Comparison of ENCODE assay signal across 10 mouse cellular contexts in genomic region chr7:37929738-37930137, GRCm38 (mm10).
DNase-seq lines count a peak whose midpoint lies in the region; ATAC-seq and TF ChIP-seq lines count a peak whose summit lies in the region.
"Had no signal": no experiment of that assay in that cellular context is flagged by ENCODE, and none has a peak within 500 bp of the region (broad histone marks: within the 10 kb centered on the region; RNA-seq: fewer than 3 reads in every experiment).

No protein-coding gene starts in this region.

- DNase-seq in midbrain, postnatal 0 days (ENCODE audit: low spot score): no peak
- DNase-seq in layer of hippocampus, postnatal 10 days (ENCODE audit: low spot score in 2 of 2): peak; percentile 59 to 61
- no peak for DNase-seq in embryo, embryonic 10 days (ENCODE audit: low spot score)
- no peak for DNase-seq in kidney, postnatal 36 days
- DNase-seq: liver, embryonic 13.5 days had no signal

- H3K9ac ChIP-seq in forebrain, embryonic 13.5 days: no peak overlapping the region
- no peak overlapping the region for H3K9ac ChIP-seq in forebrain, embryonic 12.5 days
- H3K9ac ChIP-seq in midbrain, embryonic 13.5 days (replicated peaks): no peak overlapping the region
- no peak overlapping the region for H3K9ac ChIP-seq in midbrain, postnatal 0 days (replicated peaks; ENCODE audit: low read length, poor library complexity, severe bottlenecking)
- no peak overlapping the region for H3K9ac ChIP-seq in stomach, embryonic 14.5 days (replicated peaks; ENCODE audit: low read depth, low read length)
- H3K9ac ChIP-seq: heart, embryonic 12.5 days; liver, embryonic 13.5 days had no signal

- H3K27me3 ChIP-seq in forebrain, embryonic 13.5 days: 0 out of 2 replicates have a peak, but pooled peaks cover 2% of the 10 kb centered on the region
- no peaks in the 10 kb centered on the region for H3K27me3 ChIP-seq in forebrain, embryonic 12.5 days
- no peaks in the 10 kb centered on the region for H3K27me3 ChIP-seq in midbrain, embryonic 13.5 days
- no peaks in the 10 kb centered on the region for H3K27me3 ChIP-seq in midbrain, postnatal 0 days (ENCODE audit: insufficient read depth, low read length)
- no peaks in the 10 kb centered on the region for H3K27me3 ChIP-seq in stomach, embryonic 14.5 days (ENCODE audit: control insufficient read depth, insufficient read depth, low read length)
- H3K27me3 ChIP-seq: heart, embryonic 12.5 days; liver, embryonic 13.5 days had no signal

- H3K27ac ChIP-seq in forebrain, embryonic 13.5 days: no peak overlapping the region
- H3K27ac ChIP-seq in forebrain, embryonic 12.5 days: no peak overlapping the region
- no peak overlapping the region; the same call in 1 of the 2 replicates for H3K27ac ChIP-seq in midbrain, embryonic 13.5 days
- no peak overlapping the region for H3K27ac ChIP-seq in midbrain, postnatal 0 days (ENCODE audit: low read depth, low read length)
- H3K27ac ChIP-seq in stomach, embryonic 14.5 days (ENCODE audit: low read length): no peak overlapping the region
- H3K27ac ChIP-seq: liver, embryonic 13.5 days had no signal

- H3K36me3 ChIP-seq in forebrain, embryonic 13.5 days (ENCODE audit: poor library complexity, severe bottlenecking): no peaks in the 10 kb centered on the region
- H3K36me3 ChIP-seq in forebrain, embryonic 12.5 days (replicated peaks): no peaks in the 10 kb centered on the region
- H3K36me3 ChIP-seq in midbrain, embryonic 13.5 days: no peaks in the 10 kb centered on the region
- no peaks in the 10 kb centered on the region for H3K36me3 ChIP-seq in midbrain, postnatal 0 days (ENCODE audit: insufficient read depth, low read length)
- H3K36me3 ChIP-seq in stomach, embryonic 14.5 days (ENCODE audit: control insufficient read depth, insufficient read depth, low read length): no peaks in the 10 kb centered on the region
- H3K36me3 ChIP-seq: heart, embryonic 12.5 days; liver, embryonic 13.5 days had no signal

- H3K9me3 ChIP-seq in forebrain, embryonic 13.5 days (replicated peaks): no peaks in the 10 kb centered on the region
- no peaks in the 10 kb centered on the region for H3K9me3 ChIP-seq in forebrain, embryonic 12.5 days
- H3K9me3 ChIP-seq in midbrain, embryonic 13.5 days: no peaks in the 10 kb centered on the region
- no peaks in the 10 kb centered on the region for H3K9me3 ChIP-seq in midbrain, postnatal 0 days (ENCODE audit: low read length)
- H3K9me3 ChIP-seq in stomach, embryonic 14.5 days (ENCODE audit: control insufficient read depth, low read depth, low read length): no peaks in the 10 kb centered on the region
- H3K9me3 ChIP-seq: liver, embryonic 13.5 days had no signal

- TF ChIP-seq CTCF in midbrain, postnatal 0 days (IDR thresholded peaks at IDR 0.05): no peak

- no peak overlapping the region for H3K4me2 ChIP-seq in forebrain, embryonic 13.5 days
- no peak overlapping the region for H3K4me2 ChIP-seq in forebrain, embryonic 12.5 days
- H3K4me2 ChIP-seq in midbrain, embryonic 13.5 days (replicated peaks): no peak overlapping the region
- H3K4me2 ChIP-seq in midbrain, postnatal 0 days (ENCODE audit: low read depth, low read length, poor library complexity, severe bottlenecking): no peak overlapping the region
- H3K4me2 ChIP-seq in stomach, embryonic 14.5 days (replicated peaks; ENCODE audit: low read depth, low read length): no peak overlapping the region
- H3K4me2 ChIP-seq: heart, embryonic 12.5 days; liver, embryonic 13.5 days had no signal

- ATAC-seq in forebrain, embryonic 13.5 days: peak; percentile 48
- no peak for ATAC-seq in forebrain, embryonic 12.5 days (ENCODE audit: low FRiP score)
- ATAC-seq in midbrain, embryonic 13.5 days: peak; percentile 40; the same call in 1 of the 2 replicates
- no peak for ATAC-seq in midbrain, postnatal 0 days (ENCODE audit: low FRiP score)
- peak; percentile 62; the same call in 1 of the 2 replicates for ATAC-seq in stomach, embryonic 14.5 days (ENCODE audit: insufficient number of reproducible peaks, insufficient read depth, low FRiP score, low read depth)

- WGBS in forebrain, embryonic 13.5 days: 50% methylated on average over 5 of the region's 5 CpGs
- 64% methylated on average over 5 of the region's 5 CpGs for WGBS in forebrain, embryonic 12.5 days
- WGBS in midbrain, embryonic 13.5 days: 48% methylated on average over 5 of the region's 5 CpGs
- 55% methylated on average over 5 of the region's 5 CpGs for WGBS in midbrain, postnatal 0 days
- WGBS in stomach, embryonic 14.5 days: 42% methylated on average over 5 of the region's 5 CpGs

- no peak overlapping the region for H3K4me3 ChIP-seq in forebrain, embryonic 13.5 days
- H3K4me3 ChIP-seq in forebrain, embryonic 12.5 days (replicated peaks): no peak overlapping the region
- no peak overlapping the region for H3K4me3 ChIP-seq in midbrain, embryonic 13.5 days (replicated peaks)
- no peak overlapping the region for H3K4me3 ChIP-seq in midbrain, postnatal 0 days (ENCODE audit: low read depth, low read length)
- H3K4me3 ChIP-seq in stomach, embryonic 14.5 days (ENCODE audit: low read depth, low read length): no peak overlapping the region
- H3K4me3 ChIP-seq: heart, embryonic 12.5 days; liver, embryonic 13.5 days had no signal

- peaks cover 32% of the 10 kb centered on the region for H3K4me1 ChIP-seq in forebrain, embryonic 13.5 days
- H3K4me1 ChIP-seq in forebrain, embryonic 12.5 days: peaks cover 27% of the 10 kb centered on the region
- H3K4me1 ChIP-seq in midbrain, embryonic 13.5 days (replicated peaks): peaks cover 30% of the 10 kb centered on the region
- H3K4me1 ChIP-seq in midbrain, postnatal 0 days (ENCODE audit: insufficient read depth, low read length): peaks cover 4% of the 10 kb centered on the region; the same call in 1 of the 2 replicates
- peaks cover 20% of the 10 kb centered on the region for H3K4me1 ChIP-seq in stomach, embryonic 14.5 days (ENCODE audit: control insufficient read depth, insufficient read depth, low read length)

Comparison
In these comparisons a context has a peak if more than half of its experiments do, and no peak if none do; other contexts are left out.
1. ATAC-seq: peak in forebrain, embryonic 13.5 days (single experiment), midbrain, embryonic 13.5 days (single experiment) and stomach, embryonic 14.5 days (single experiment); none in forebrain, embryonic 12.5 days (single experiment) and midbrain, postnatal 0 days (single experiment).
2. DNase-seq: peak in layer of hippocampus, postnatal 10 days (2 of 2); none in midbrain, postnatal 0 days (single experiment), embryo, embryonic 10 days (single experiment) and kidney, postnatal 36 days (0 of 2).